Mouse (Mus musculus) embryo, embryonic 11 days (tissue): ENCODE data around the gene Fam124a.
A peak's percentile ranks its signal among the peaks of the same experiment; 100 is the strongest.
"Not testable (repeated sequence)": the region's sequence is repeated elsewhere in the genome, so short reads cannot be mapped to it uniquely, and the experiment has no call there.

Experiments used
- DNase-seq: peaks from one replicate; pipeline ENCODE4 v3.0.0-alpha.2; 2015

Fam124a gene

GRCm38 (mm10) chr14:62580945-62581344 is 25.4 kb downstream of the Fam124a start:
- DNase-seq = no peak

GRCm38 (mm10) chr14:62581768-62582167 is 26.2 kb downstream of the Fam124a start:
- no peak for DNase-seq

GRCm38 (mm10) chr14:62584637-62585036 is 29.1 kb downstream of the Fam124a start:
- DNase-seq = no peak

GRCm38 (mm10) chr14:62585338-62585737 is 29.8 kb downstream of the Fam124a start:
- peak; percentile 40 for DNase-seq

- no peak for DNase-seq
Observed at GRCm38 (mm10) chr14:62600109-62600522, 44.6 kb downstream of the Fam124a start.

GRCm38 (mm10) chr14:62602271-62602670 is 46.7 kb downstream of the Fam124a start:
- DNase-seq = no peak

- no peak for DNase-seq
Observed at GRCm38 (mm10) chr14:62602869-62603268, 47.3 kb downstream of the Fam124a start.

- DNase-seq = no peak
Observed at GRCm38 (mm10) chr14:62607791-62608196, 52.3 kb downstream of the Fam124a start.

- DNase-seq = no peak
Observed at GRCm38 (mm10) chr14:62609904-62610303, 54.4 kb downstream of the Fam124a start.

- DNase-seq = no peak
Observed at GRCm38 (mm10) chr14:62622393-62622792, 66.9 kb downstream of the Fam124a start.

- DNase-seq = no peak
Observed at GRCm38 (mm10) chr14:62627951-62628350, 72.4 kb downstream of the Fam124a start.

GRCm38 (mm10) chr14:62637436-62638344 is 82.2 kb downstream of the Fam124a start:
- peak; percentile 47 for DNase-seq

GRCm38 (mm10) chr14:62638345-62638702 is 82.8 kb downstream of the Fam124a start:
- no peak for DNase-seq

- DNase-seq = no peak
Observed at GRCm38 (mm10) chr14:62639111-62639510, 83.6 kb downstream of the Fam124a start.

GRCm38 (mm10) chr14:62639551-62639950 is 84.0 kb downstream of the Fam124a start:
- DNase-seq = no peak

GRCm38 (mm10) chr14:62640396-62640795 is 84.9 kb downstream of the Fam124a start:
- DNase-seq = no peak

GRCm38 (mm10) chr14:62642368-62642767 is 86.8 kb downstream of the Fam124a start:
- DNase-seq = not testable (repeated sequence)

- DNase-seq = no peak
Observed at GRCm38 (mm10) chr14:62648405-62648804, 92.9 kb downstream of the Fam124a start.

GRCm38 (mm10) chr14:62650376-62650775 is 94.8 kb downstream of the Fam124a start:
- no peak for DNase-seq

GRCm38 (mm10) chr14:62651771-62652170 is 96.2 kb downstream of the Fam124a start:
- no peak for DNase-seq

GRCm38 (mm10) chr14:62655996-62656395 is 100.5 kb downstream of the Fam124a start:
- no peak for DNase-seq

GRCm38 (mm10) chr14:62657469-62657868 is 101.9 kb downstream of the Fam124a start:
- no peak for DNase-seq
